Mouse (Mus musculus) embryonic facial prominence, embryonic 13.5 days (tissue): ENCODE data around the gene Ints4. TPM values are rescaled to one million over a fixed set of nuclear protein-coding genes. Genes with fewer than 3 reads are reported as not detected.
"Not testable (repeated sequence)": the region's sequence is repeated elsewhere in the genome, so short reads cannot be mapped to it uniquely, and the experiment has no call there.

Source experiments
- ATAC-seq: fragments of 200-750 bp; cut with Nextera tagmentation; 2 replicates; pipeline ENCODE4 v1.8.0; 2017; ENCODE audit warnings: low read depth; ENCODE audit not compliant: insufficient number of reproducible peaks, insufficient read depth, low FRiP score, low TSS enrichment
- H3K27ac ChIP-seq: fragments of 300-500 bp; sonication (generic); 2 replicates; pipeline ENCODE4 v1.5.1; 2015; ENCODE audit warnings: moderate library complexity, mild to moderate bottlenecking, inconsistent platforms
- H3K27me3 ChIP-seq: fragments of 300-500 bp; sonication (generic); 2 replicates; pipeline ENCODE4 v1.6.1; 2015; ENCODE audit warnings: mild to moderate bottlenecking, inconsistent platforms
- H3K36me3 ChIP-seq: fragments of 300-500 bp; sonication (generic); 2 replicates; pipeline ENCODE4 v1.6.1; 2015; ENCODE audit warnings: mild to moderate bottlenecking, inconsistent platforms
- H3K4me1 ChIP-seq: fragments of 300-500 bp; sonication (generic); 2 replicates; pipeline ENCODE4 v1.6.1; 2015; ENCODE audit warnings: inconsistent platforms
- H3K4me2 ChIP-seq: fragments of 300-500 bp; sonication (generic); 2 replicates; pipeline ENCODE4 v1.6.1; 2015; ENCODE audit warnings: moderate library complexity, mild to moderate bottlenecking, inconsistent platforms
- H3K4me3 ChIP-seq: fragments of 300-500 bp; sonication (generic); 2 replicates; pipeline ENCODE4 v1.5.1; 2015; ENCODE audit warnings: mild to moderate bottlenecking, inconsistent platforms
- H3K9ac ChIP-seq: fragments of 300-500 bp; sonication (generic); 2 replicates; pipeline ENCODE4 v1.6.1; 2015; ENCODE audit warnings: mild to moderate bottlenecking, inconsistent platforms
- H3K9me3 ChIP-seq: fragments of 300-500 bp; sonication (generic); 2 replicates; pipeline ENCODE4 v1.6.1; 2016; ENCODE audit warnings: inconsistent platforms
- WGBS: fragments of 180-500 bp; shearing (Covaris S2); methylation state at CpG from one replicate; pipeline ENCODE4 v1.1.7; 2015; ENCODE audit warnings: mixed read lengths; 5-methylcytosine and 5-hydroxymethylcytosine counted together
- polyA plus RNA-seq: library from polyadenylated mRNA; unstranded; fragments of >200 nt; fragmentation: Nextera tagmentation; extraction: Ambion mirVana; gene quantifications from 2 replicates; pipeline ENCODE4 v1.2.1, GENCODE M21; 2015

Ints4 gene
- polyA plus RNA-seq = 53.0 and 57.5 TPM in 2 replicates

DNA sequence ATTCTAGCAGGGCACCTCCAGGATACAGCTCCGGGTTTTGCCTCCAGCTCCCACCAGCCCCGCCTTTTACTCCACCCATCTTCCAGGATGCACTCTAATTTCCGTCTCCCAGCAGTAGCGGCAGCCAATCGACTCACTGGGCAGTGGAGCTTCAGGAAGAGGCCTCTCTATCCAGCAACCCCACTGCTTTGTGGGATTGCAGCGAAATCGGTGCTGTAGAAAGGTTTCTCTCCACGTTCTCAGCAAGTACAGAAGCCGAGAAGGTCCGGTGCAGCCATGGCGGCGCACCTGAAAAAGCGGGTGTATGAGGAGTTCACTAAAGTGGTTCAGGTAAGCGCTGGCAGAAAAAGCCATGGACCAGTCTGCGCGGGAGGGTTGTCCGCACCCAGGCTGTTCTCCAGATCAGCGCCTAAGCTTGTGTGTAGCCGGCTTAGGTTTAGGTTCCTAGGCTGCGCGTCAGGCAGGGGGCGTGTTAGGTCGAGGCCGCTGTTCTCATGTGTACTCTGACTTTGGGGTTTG is at the start of gene Ints4:
Gene Ints4 (plus strand): TSS at position 136 of the 519 bp plus-strand sequence.
- peak within 1 kb of the TSS; percentile 82 for H3K4me3 ChIP-seq
- WGBS = under 1% methylated on average over 24 of the region's 24 CpGs
- H3K36me3 ChIP-seq = peaks cover 12% of the 10 kb centered on the region
- peaks cover 21% of the 10 kb centered on the region for H3K4me1 ChIP-seq
- peak; percentile 98 for ATAC-seq
- peak within 1 kb of the TSS; percentile 86 for H3K4me2 ChIP-seq
- no peaks in the 10 kb centered on the region for H3K9me3 ChIP-seq
- peak within 1 kb of the TSS; percentile 82 for H3K9ac ChIP-seq
- peak within 1 kb of the TSS; percentile 80 for H3K27ac ChIP-seq
- no peaks in the 10 kb centered on the region for H3K27me3 ChIP-seq

DNA sequence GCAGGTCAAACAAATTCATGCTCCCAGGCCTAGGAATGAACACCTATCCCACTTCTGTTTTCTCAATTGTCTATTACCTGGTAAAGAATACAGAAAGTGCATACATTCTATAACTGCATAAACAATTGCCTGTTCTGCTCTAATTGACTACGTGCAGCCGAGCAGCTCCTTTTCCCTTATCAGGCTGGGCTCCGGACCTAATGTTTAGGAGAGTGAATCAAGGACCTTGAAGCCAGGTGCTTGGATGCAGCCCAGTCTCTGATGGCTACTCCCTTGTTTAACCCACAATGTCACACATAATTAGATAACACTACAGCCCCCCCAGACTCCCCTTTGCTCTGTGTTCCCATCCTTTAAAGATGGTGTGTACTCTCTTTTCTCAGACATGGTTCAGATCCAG is 47.2 kb upstream of the Ints4 start:
- not testable (repeated sequence) for H3K4me2 ChIP-seq, H3K9ac ChIP-seq, H3K27me3 ChIP-seq, ATAC-seq, H3K9me3 ChIP-seq, H3K4me3 ChIP-seq, H3K36me3 ChIP-seq, H3K27ac ChIP-seq
- H3K4me1 ChIP-seq = peaks cover 32% of the 10 kb centered on the region
- 67% methylated on average over 3 of the region's 3 CpGs for WGBS

DNA sequence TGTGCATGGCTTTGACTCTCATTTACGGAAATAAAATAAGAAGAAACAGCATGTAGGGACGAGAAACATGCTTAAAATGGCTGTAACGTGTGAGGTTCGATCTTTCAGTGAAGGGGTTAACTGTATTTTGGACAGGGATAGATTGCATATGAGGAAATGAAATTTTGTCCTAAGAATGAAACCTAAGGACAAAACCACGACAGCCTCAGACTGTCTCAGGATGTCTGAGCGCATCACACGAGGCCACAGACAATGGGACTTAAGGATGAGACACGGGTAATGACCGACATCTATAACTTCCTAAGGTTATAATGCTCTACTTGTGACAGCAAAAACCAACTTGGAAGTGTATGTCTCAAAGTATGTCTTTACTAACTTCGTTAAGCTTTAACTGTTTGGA is 46.2 kb upstream of the Ints4 start:
- Histone ChIP-seq H3K9ac (no peak overlapping the region), H3K27me3 (no peaks in the 10 kb centered on the region), H3K4me3 (no peak overlapping the region), H3K4me2 (no peak overlapping the region), H3K9me3 (no peaks in the 10 kb centered on the region), H3K27ac (no peak overlapping the region), H3K4me1 (peaks cover 27% of the 10 kb centered on the region), H3K36me3 (no peaks in the 10 kb centered on the region)
- ATAC-seq = no peak
- WGBS = 71% methylated on average over 10 of the region's 10 CpGs

DNA sequence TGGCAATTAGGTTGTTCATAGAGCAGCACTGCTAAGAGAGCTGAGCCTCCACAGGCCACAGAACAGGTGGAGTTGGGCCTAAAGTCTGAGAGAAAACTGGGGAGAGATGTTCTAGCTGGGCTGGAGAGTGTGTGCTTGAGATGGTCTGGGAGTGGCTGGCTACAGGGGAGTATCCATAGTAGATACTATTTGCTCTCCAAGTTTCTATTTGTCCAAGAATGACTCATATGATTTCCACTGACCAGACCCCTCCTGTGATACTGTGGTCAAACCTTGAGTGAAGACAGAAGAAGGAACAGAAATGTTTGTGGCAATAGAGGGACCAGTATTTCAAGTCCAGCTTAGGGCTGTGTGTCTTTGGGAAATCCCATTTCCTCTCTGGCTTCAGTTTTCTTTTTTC is 41.8 kb upstream of the Ints4 start:
- Histone ChIP-seq H3K4me1 (peaks cover 10% of the 10 kb centered on the region), H3K36me3 (no peaks in the 10 kb centered on the region), H3K9ac (no peak overlapping the region), H3K4me3 (no peak overlapping the region), H3K27ac (no peak overlapping the region), H3K4me2 (no peak overlapping the region), H3K27me3 (no peaks in the 10 kb centered on the region), H3K9me3 (no peaks in the 10 kb centered on the region)
- no peak for ATAC-seq

DNA sequence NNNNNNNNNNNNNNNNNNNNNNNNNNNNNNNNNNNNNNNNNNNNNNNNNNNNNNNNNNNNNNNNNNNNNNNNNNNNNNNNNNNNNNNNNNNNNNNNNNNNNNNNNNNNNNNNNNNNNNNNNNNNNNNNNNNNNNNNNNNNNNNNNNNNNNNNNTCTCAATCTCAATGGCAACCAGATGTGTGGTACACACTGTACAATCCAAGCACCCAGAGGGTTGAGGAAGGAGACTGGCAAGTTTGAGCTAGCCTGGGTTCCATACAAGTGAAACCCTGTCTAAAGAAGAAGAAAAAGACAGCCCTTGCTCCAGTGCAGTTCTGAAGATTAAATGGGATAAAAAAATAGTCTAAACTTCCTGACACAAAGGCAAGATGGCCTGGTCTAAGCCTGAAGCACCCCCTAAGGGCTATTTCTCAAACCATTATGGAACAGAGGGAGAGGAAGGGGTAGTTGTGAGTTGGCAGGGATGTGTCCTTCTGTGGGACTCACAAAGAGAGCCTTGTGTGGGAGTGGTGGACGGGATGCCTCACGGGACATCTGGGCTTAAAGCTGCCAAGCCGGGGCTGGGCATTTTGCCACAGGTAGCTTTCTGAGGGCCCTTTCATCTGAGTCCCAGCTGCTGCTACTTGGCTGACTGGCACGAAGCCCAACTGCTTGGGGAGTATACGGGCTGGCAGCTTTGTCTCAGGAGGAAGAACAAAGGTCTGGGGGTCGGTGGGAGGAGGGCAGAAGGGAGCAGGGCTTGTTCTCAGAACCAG is 34.4 kb upstream of the Ints4 start:
- no peaks in the 10 kb centered on the region for H3K27me3 ChIP-seq
- no peak overlapping the region for H3K4me2 ChIP-seq
- 0 out of 2 replicates have a peak, but pooled peaks cover 3% of the 10 kb centered on the region for H3K9me3 ChIP-seq
- peak; percentile 82 for ATAC-seq
- 26% methylated on average over 6 of the region's 6 CpGs for WGBS
- no peak overlapping the region for H3K4me3 ChIP-seq
- H3K36me3 ChIP-seq = no peaks in the 10 kb centered on the region
- peak overlapping the region; percentile 87 for H3K27ac ChIP-seq
- H3K4me1 ChIP-seq = peaks cover 23% of the 10 kb centered on the region
- 0 out of 2 replicates have a peak overlapping the region, but pooled peaks have one; percentile 17 for H3K9ac ChIP-seq

DNA sequence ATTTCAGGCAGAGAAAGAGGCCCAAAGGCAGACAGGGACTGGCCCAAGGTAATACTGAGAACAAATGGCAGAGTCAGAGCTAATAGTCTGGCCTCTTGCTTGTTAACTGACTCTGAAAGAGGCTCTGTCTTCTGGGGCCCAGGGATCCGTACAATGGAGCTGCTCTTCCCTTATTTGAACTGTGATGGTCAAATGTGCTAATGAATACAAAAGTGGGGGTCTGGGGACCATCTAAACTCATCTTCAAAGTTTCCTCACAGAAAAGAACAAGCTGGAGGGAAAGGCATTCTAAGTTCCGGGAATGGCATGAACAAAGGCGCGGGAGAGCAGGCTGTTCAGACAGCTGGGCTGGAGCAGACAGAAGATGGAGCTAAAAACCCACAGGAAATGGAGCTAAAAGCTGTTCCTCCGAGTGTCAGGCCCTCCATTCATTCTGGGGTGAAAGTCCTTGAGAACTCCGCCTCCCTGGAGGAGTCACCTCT is 33.7 kb upstream of the Ints4 start:
- no peak for ATAC-seq
- H3K4me1 ChIP-seq = peaks cover 27% of the 10 kb centered on the region
- peak overlapping the region; percentile 87 for H3K27ac ChIP-seq
- no peak overlapping the region for H3K4me3 ChIP-seq
- 0 out of 2 replicates have a peak, but pooled peaks cover 3% of the 10 kb centered on the region for H3K9me3 ChIP-seq
- no peaks in the 10 kb centered on the region for H3K27me3 ChIP-seq
- H3K9ac ChIP-seq = 0 out of 2 replicates have a peak overlapping the region, but pooled peaks have one; percentile 17
- 49% methylated on average over 6 of the region's 6 CpGs for WGBS
- no peak overlapping the region for H3K4me2 ChIP-seq
- no peaks in the 10 kb centered on the region for H3K36me3 ChIP-seq

DNA sequence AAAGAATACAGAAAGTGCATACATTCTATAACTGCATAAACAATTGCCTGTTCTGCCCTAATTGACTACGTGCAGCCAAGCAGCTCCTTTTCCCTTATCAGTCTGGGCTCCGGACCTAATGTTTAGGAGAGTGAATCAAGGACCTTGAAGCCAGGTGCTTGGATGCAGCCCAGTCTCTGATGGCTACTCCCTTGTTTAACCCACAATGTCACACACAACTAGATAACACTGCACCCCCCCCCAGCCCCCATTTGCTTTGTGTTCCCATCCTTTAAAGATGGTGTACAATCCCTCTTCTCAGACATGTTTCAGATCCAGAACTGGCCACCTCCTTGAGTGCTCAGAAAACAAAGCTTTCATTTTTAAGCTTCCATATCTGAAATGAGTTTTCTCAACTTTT is 29.7 kb upstream of the Ints4 start, which contains the start of gene Kctd14:
Gene Kctd14 (plus strand): TSS at position 301 of the 400 bp plus-strand sequence.
- H3K36me3 ChIP-seq, H3K9me3 ChIP-seq, ATAC-seq, H3K4me3 ChIP-seq, H3K27ac ChIP-seq, H3K27me3 ChIP-seq, H3K4me2 ChIP-seq, H3K9ac ChIP-seq: not testable (repeated sequence)
- 81% methylated on average over 2 of the region's 2 CpGs for WGBS
- peaks cover 36% of the 10 kb centered on the region for H3K4me1 ChIP-seq

DNA sequence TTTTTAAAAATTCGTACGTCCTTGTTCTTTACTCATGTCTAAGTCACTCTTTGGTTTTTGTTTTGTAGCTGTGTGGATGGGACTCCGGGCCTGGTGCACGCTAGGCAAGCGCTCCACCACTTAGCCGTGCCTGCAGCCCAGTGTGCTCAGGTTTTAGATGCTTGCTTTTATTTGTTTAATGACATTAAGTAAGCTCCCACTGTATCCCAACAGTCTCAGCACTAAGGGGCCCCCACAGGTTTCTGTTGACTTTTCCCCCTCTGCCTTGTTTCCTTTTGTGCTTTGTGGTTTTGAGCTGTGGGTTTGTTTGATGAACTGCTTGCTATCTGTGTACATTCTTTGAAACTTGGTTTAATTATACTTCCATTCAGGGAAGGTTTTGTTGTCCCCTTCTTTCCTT is 28.6 kb upstream of the Ints4 start:
- 0 out of 2 replicates have a peak, but pooled peaks cover 3% of the 10 kb centered on the region for H3K9me3 ChIP-seq
- 73% methylated on average over 6 of the region's 6 CpGs for WGBS

DNA sequence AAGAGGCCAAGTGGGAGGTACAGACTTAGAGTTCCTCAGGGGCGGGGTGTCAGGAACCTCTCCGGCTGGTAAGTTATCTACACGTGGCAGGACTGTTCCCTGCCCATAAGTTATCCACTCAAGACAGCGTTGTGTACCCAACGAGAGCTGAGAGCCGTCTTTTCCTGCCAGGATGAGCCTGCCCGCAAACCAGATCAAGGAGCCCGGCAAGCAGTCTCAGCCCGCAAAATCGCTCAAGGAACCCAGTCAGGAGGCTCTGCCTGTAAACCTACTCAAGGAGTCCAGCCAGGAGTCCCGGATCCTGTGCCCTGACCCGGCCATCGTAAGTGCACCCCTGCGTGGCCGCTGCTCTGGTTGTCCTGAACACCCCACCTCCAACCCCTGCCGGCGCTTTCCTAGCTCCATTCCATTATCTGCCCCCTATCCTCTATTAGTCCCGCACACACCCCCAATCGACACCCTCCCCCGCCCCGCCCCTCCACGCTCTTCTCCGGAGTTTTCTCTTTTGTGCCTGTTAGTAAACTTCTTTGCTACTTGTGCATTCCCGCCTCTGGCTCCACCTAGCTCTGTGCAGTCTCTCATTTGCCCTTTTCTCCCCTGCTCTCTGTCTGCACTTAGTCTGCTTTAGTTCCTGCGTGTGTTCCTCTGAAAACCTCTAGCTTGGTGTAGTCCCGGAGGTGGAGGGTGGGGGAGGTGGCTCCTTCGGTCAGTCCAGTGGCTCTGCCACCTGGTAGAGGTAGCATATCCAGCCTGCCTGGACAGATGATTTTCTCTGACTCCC is 27.4 kb upstream of the Ints4 start:
- WGBS = 6% methylated on average over 27 of the region's 27 CpGs
- peaks cover 7% of the 10 kb centered on the region for H3K36me3 ChIP-seq
- ATAC-seq = no peak
- H3K4me1 ChIP-seq = peaks cover 21% of the 10 kb centered on the region
- peak overlapping the region; percentile 87 for H3K4me2 ChIP-seq
- no peaks in the 10 kb centered on the region for H3K27me3 ChIP-seq
- H3K9me3 ChIP-seq = 0 out of 2 replicates have a peak, but pooled peaks cover 3% of the 10 kb centered on the region
- peak overlapping the region; percentile 50 for H3K4me3 ChIP-seq
- peak overlapping the region; percentile 57; the same call in 1 of the 2 replicates for H3K27ac ChIP-seq
- H3K9ac ChIP-seq = peak overlapping the region; percentile 76

More for the DNA sequence above, 28.6 kb upstream of the Ints4 start:
- H3K4me1 ChIP-seq = peaks cover 24% of the 10 kb centered on the region
- H3K27ac ChIP-seq = no peak overlapping the region
- no peak for ATAC-seq
- no peaks in the 10 kb centered on the region for H3K36me3 ChIP-seq
- H3K9ac ChIP-seq = no peak overlapping the region
- no peak overlapping the region for H3K4me3 ChIP-seq
- H3K27me3 ChIP-seq = no peaks in the 10 kb centered on the region
- no peak overlapping the region for H3K4me2 ChIP-seq

DNA sequence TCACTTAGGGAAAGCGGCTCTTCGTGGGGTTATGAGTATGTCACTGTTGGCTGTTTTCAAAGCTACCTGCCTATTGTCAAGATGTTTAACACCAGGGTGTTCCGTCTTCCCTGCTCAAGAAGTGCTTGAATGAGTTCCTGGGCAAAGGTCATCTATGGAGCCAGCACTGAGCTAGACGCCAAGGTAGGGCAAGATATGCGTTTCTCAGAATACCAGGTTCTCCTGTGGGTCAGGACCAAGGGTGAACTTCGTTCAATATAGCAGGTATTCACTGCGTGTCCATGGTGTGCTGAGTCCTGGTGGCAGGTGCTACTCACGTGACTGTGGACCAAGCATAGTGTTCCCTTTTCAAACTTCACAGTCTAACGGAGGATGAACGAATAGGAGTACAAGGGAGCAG is 26.0 kb upstream of the Ints4 start:
- Histone ChIP-seq H3K4me3 (no peak overlapping the region), H3K9me3 (no peaks in the 10 kb centered on the region), H3K36me3 (peaks cover 7% of the 10 kb centered on the region), H3K4me2 (no peak overlapping the region), H3K4me1 (peaks cover 21% of the 10 kb centered on the region), H3K9ac (no peak overlapping the region), H3K27me3 (no peaks in the 10 kb centered on the region), H3K27ac (no peak overlapping the region)
- 92% methylated on average over 10 of the region's 10 CpGs for WGBS
- no peak for ATAC-seq

DNA sequence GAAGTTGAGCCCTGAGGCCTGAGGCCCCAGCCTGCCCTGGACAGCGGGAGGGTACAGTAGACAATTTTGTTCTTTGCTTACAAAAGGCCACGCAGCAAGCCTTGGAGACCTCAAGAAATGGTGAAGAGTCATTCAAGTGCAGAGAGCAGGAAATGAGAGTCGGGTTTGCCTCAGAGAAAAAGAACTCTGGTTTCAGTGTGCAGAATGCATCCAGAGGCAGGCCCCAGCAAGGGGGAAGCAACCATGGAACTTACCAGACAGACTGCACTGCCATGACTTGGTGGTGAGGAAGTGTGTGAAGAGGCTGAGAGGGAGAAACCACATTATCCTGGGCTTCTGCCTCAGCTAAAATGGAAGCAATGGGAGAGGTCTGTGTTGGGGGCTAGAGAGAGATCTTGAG is 25.2 kb upstream of the Ints4 start:
- no peak for ATAC-seq
- 62% methylated on average over 3 of the region's 3 CpGs for WGBS

More for the DNA sequence above, 25.2 kb upstream of the Ints4 start:
- Histone ChIP-seq H3K27ac (no peak overlapping the region), H3K36me3 (peaks cover 7% of the 10 kb centered on the region), H3K4me3 (no peak overlapping the region), H3K27me3 (no peaks in the 10 kb centered on the region), H3K9me3 (no peaks in the 10 kb centered on the region), H3K4me1 (peaks cover 21% of the 10 kb centered on the region), H3K4me2 (no peak overlapping the region), H3K9ac (no peak overlapping the region)
